Mouse (Mus musculus) small intestine, adult 2 months (tissue): ENCODE measurements around the gene Slc6a20b.

Experiments
- CTCF ChIP-seq: fragments of 200-500 bp; IDR thresholded peaks from 2 replicates; pipeline ENCODE4 v1.5.1; 2012; ENCODE audit warnings: low read depth, mild to moderate bottlenecking, control low read depth, inconsistent platforms, low read length, moderate library complexity, mixed read lengths; ENCODE audit not compliant: insufficient replicate concordance, insufficient read length; ENCODE audit errors: extremely low read depth
- POLR2A ChIP-seq: fragments of 200-500 bp; IDR thresholded peaks from 2 replicates; pipeline ENCODE4 v1.6.1; 2012; ENCODE audit warnings: low read depth, mild to moderate bottlenecking, control low read depth, inconsistent platforms, low read length, moderate library complexity

DNA sequence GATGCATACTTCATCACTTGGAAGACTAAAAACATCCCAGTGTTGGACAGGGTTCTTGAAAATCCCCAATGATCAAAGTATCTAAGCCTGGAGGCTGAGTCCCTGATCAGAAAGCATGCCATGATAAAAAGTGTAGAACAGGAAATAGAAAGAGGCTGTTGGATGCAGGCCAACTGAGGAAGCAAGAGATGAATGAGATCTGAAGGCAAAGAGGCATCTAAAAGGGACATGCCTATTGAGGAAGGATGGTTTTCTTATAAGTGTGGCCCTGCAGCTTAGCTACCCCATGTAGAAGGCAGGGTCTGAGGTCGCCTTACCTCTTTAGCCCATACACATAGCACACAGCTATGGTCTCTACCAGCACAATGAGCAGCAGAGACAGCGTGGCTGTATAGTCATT is 35.5 kb downstream of the Slc6a20b start:
- TF ChIP-seq POLR2A, result no peak
- TF ChIP-seq CTCF, result no peak
